Mouse (Mus musculus) forebrain, embryonic 14.5 days (tissue): ENCODE data around the gene Alpl. TPM values are rescaled to one million over a fixed set of nuclear protein-coding genes. Genes with fewer than 3 reads are reported as not detected.
A peak's percentile ranks its signal among the peaks of the same experiment; 100 is the strongest.

Experiments
- ATAC-seq: fragments of 200-750 bp; cut with Nextera tagmentation; 2 replicates; pipeline ENCODE4 v1.8.0; 2017; ENCODE audit warnings: mild to moderate bottlenecking, moderate library complexity
- DNase-seq: peaks from one replicate; pipeline ENCODE4 v3.0.0-alpha.2; 2015; ENCODE audit warnings: low spot score
- H3K27ac ChIP-seq: fragments of 300-500 bp; sonication (generic); 2 replicates; pipeline ENCODE4 v1.5.1; 2014; ENCODE audit warnings: low read depth, mild to moderate bottlenecking, control low read depth, low read length, moderate library complexity
- H3K27me3 ChIP-seq: fragments of 300-500 bp; sonication (generic); replicated peaks from 2 replicates; pipeline ENCODE4 v1.6.1; 2014; ENCODE audit warnings: low read length, control low read depth, mixed read lengths; ENCODE audit not compliant: control insufficient read depth, insufficient read depth
- H3K36me3 ChIP-seq: fragments of 300-500 bp; sonication (generic); 2 replicates; pipeline ENCODE4 v1.6.1; 2014; ENCODE audit warnings: low read length, control low read depth; ENCODE audit not compliant: control insufficient read depth, insufficient read depth
- H3K4me1 ChIP-seq: fragments of 300-500 bp; sonication (generic); 2 replicates; pipeline ENCODE4 v1.6.1; 2014; ENCODE audit warnings: antibody characterized with exemption, low read length, control low read depth; ENCODE audit not compliant: control insufficient read depth, insufficient read depth
- H3K4me2 ChIP-seq: fragments of 300-500 bp; sonication (generic); 2 replicates; pipeline ENCODE4 v1.6.1; 2014; ENCODE audit warnings: mild to moderate bottlenecking, control low read depth, low read length
- H3K4me3 ChIP-seq: fragments of 300-500 bp; sonication (generic); 2 replicates; pipeline ENCODE4 v1.5.1; 2014; ENCODE audit warnings: low read depth, low read length, control low read depth
- H3K9ac ChIP-seq: fragments of 300-500 bp; sonication (generic); 2 replicates; pipeline ENCODE4 v1.6.1; 2014; ENCODE audit warnings: mild to moderate bottlenecking, low read length, control low read depth, moderate library complexity
- H3K9me3 ChIP-seq: fragments of 300-500 bp; sonication (generic); replicated peaks from 2 replicates; pipeline ENCODE4 v1.6.1; 2016; ENCODE audit warnings: low read length, control low read depth, mixed read lengths; ENCODE audit not compliant: control insufficient read depth
- WGBS: fragments of 180-500 bp; shearing (Covaris S2); extraction: QIAGEN DNeasy Blood & Tissue Kit; methylation state at CpG from one replicate; pipeline ENCODE4 v1.1.7; 2014; 5-methylcytosine and 5-hydroxymethylcytosine counted together
- polyA plus RNA-seq: library from polyadenylated mRNA; unstranded; fragments of >200 nt; fragmentation: Nextera tagmentation; extraction: Ambion mirVana; gene quantifications from 2 replicates; pipeline ENCODE4 v1.2.1, GENCODE M21; 2014

Gene Alpl
- polyA plus RNA-seq, 1 experiment from 2014 or later: 7.7 TPM

DNA sequence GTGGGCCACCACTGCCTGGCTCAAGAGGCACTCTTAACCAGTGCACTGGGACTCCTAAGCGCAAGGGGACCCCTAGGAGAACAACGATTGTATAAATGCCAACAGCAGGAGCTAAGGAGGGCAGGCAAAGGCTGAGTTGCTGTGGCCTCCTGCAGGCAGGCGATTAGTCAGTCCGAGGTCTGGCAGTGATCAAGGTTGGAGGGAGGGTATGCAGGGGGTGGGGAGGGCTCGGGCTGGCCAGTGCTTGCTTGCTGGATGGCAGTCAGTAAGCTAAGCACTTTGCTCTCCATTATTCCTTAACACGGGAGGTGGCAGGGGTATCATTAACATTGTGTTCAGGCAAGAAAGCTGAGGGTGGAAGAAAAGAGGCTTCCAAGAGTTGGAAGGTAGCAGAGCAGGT lies 34.2 kb upstream of the Alpl start:
- WGBS: 17% methylated on average over 6 of the region's 6 CpGs
- ATAC-seq: no peak

DNA sequence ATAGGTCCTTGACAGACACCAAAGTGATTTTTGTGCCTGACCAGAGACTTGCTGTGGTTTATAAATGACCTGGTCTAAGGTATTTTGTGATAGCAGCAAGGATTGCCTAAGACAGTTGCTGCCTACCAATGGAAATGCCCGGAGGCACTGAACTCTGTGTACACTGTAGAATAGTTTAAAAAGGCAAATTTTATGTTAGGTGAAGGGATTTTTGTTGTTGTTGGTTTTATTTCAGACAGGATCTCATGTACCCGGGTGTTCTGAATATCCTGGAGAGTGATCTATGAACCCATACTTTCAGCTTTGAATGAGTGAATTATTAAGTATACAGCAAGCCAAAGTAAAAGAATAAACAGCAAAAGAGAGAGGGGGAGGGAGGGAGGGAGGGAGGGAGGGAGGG lies 28.7 kb upstream of the Alpl start:
- DNase-seq (no peak), ATAC-seq (no peak)
- H3K4me2 ChIP-seq: no peak overlapping the region
- H3K4me3 ChIP-seq: no peak overlapping the region
- no peaks in the 10 kb centered on the region for H3K27me3 ChIP-seq
- H3K27ac ChIP-seq: no peak overlapping the region
- H3K4me1 ChIP-seq: no peaks in the 10 kb centered on the region
- 87% methylated on average over 2 of the region's 2 CpGs for WGBS
- no peak overlapping the region for H3K9ac ChIP-seq
- no peaks in the 10 kb centered on the region for H3K9me3 ChIP-seq
- H3K36me3 ChIP-seq: no peaks in the 10 kb centered on the region

More for the DNA sequence above, 34.2 kb upstream of the Alpl start:
- H3K9ac ChIP-seq: no peak overlapping the region
- H3K4me3 ChIP-seq: no peak overlapping the region
- no peaks in the 10 kb centered on the region for H3K9me3 ChIP-seq
- H3K4me1 ChIP-seq: no peaks in the 10 kb centered on the region
- H3K27ac ChIP-seq: no peak overlapping the region
- no peak for DNase-seq
- no peaks in the 10 kb centered on the region for H3K27me3 ChIP-seq
- no peak overlapping the region for H3K4me2 ChIP-seq
- no peaks in the 10 kb centered on the region for H3K36me3 ChIP-seq

DNA sequence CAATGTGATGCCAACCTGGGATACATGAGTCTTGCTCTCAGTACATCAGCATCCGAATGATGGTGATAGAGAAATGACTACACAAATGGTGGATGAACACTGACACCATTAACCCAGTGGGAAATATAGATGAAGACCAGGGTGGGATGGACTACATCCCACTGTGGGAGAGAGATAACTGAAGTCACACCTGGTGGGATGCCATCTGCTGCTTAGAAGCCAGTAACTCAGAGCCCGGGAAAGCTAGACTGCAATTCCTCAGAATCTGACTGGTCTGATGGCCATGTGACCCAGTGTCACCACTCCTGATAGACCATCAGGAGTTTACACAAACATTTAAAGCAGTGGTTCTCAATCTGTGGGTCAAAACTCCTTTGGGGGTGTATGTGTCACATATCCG lies 27.4 kb upstream of the Alpl start:
- Histone ChIP-seq H3K27me3 (no peaks in the 10 kb centered on the region), H3K9me3 (no peaks in the 10 kb centered on the region), H3K9ac (no peak overlapping the region), H3K4me3 (no peak overlapping the region), H3K4me2 (no peak overlapping the region), H3K27ac (no peak overlapping the region), H3K36me3 (no peaks in the 10 kb centered on the region), H3K4me1 (no peaks in the 10 kb centered on the region; the same call in 1 of the 2 replicates)
- ATAC-seq (no peak), DNase-seq (no peak)
- WGBS: 90% methylated on average over 3 of the region's 3 CpGs

DNA sequence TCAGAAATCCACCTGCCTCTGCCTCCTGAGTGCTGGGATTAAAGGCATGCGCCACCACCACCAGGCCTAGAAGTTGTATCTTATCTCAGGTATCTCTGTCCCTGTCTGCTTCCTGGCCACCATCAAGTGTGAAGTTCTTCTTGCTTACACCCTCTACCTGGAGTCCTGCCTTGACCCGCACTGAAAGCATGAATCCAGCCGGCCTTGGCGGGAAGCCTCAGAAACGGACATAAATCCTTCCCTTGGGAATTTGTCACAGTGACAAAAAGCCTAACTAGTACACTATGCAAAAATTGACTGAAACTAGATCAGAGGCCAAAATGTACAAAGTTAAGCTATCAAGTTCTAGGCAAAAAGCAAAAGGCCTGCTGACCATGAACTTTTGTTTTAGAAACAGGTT lies 26.4 kb upstream of the Alpl start:
- H3K9me3 ChIP-seq: no peaks in the 10 kb centered on the region
- no peaks in the 10 kb centered on the region for H3K27me3 ChIP-seq
- WGBS: 92% methylated on average over 5 of the region's 5 CpGs
- no peaks in the 10 kb centered on the region for H3K36me3 ChIP-seq
- H3K27ac ChIP-seq: no peak overlapping the region
- H3K4me1 ChIP-seq: no peaks in the 10 kb centered on the region; the same call in 1 of the 2 replicates
- no peak overlapping the region for H3K4me2 ChIP-seq
- no peak for ATAC-seq
- no peak overlapping the region for H3K9ac ChIP-seq
- no peak overlapping the region for H3K4me3 ChIP-seq
- DNase-seq: no peak

DNA sequence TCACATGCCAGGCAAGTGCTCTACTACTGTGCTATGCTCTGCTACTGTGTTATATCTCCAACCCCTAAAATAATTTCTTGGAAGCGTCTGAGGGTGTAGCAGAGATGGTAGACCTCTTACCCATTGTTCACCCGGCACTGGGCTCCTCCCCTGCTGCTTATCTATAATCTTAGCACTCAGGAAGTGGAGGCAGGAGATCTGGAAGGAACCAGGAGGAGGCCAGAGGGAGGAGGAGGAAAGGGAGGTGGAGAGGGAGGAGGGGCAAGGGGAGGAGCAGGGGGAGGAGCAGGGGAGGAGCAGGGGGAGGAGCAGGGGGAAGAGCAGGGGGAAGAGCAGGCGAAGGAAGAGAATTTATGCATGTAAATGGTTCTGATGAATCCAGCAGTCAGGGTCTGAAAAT lies 24.5 kb upstream of the Alpl start:
- Histone ChIP-seq H3K4me3 (no peak overlapping the region), H3K4me1 (no peaks in the 10 kb centered on the region; the same call in 1 of the 2 replicates), H3K27ac (no peak overlapping the region), H3K27me3 (no peaks in the 10 kb centered on the region), H3K4me2 (no peak overlapping the region), H3K36me3 (no peaks in the 10 kb centered on the region), H3K9me3 (no peaks in the 10 kb centered on the region), H3K9ac (no peak overlapping the region)
- 48% methylated on average over 3 of the region's 3 CpGs for WGBS
- no peak for ATAC-seq
- DNase-seq: no peak

DNA sequence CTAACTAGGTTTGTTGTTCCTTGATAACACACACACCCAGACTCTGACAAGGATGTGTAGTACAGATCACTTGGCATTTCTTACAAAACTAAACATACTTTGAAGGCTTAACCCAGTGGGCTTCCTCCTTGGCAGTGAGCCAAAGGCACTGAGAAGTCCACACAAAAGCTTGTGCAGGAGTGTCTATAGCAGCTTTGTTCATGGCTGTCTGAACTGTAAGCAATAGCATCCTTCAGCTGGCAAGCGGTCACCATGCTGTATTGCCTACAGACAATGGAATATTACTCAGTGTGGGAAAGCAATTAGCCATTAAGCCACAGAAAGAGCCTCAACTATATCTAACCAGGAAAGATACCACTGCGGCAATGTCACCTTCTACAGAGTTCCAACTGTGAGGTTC lies 23.3 kb upstream of the Alpl start:
- no peaks in the 10 kb centered on the region for H3K36me3 ChIP-seq
- H3K4me1 ChIP-seq: no peaks in the 10 kb centered on the region; the same call in 1 of the 2 replicates
- H3K4me2 ChIP-seq: no peak overlapping the region
- ATAC-seq (peak; percentile 34; the same call in 1 of the 2 replicates), DNase-seq (peak; percentile 67)
- no peaks in the 10 kb centered on the region for H3K9me3 ChIP-seq
- WGBS: 25% methylated on average over 2 of the region's 2 CpGs
- no peaks in the 10 kb centered on the region for H3K27me3 ChIP-seq
- H3K9ac ChIP-seq: no peak overlapping the region
- H3K4me3 ChIP-seq: no peak overlapping the region
- no peak overlapping the region for H3K27ac ChIP-seq

DNA sequence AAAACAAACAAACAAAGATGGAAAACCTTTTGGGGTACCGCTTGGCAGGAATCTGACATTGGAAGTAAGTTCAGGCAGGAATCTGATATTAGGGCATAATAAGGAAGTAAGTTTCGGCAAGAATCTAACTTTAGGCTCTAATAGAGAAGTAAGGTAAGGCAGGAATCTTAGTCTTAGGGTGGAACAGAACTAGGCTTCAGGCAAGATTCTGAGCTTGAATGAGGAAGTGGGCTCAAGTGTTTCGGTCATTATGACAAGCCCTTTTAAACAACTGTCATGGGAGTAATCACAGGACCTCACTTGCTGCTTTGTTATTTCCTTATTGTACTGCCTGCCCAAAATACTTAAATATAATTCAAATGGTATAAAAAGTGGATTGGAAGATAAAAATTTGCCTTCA lies 22.2 kb upstream of the Alpl start:
- Histone ChIP-seq H3K4me1 (no peaks in the 10 kb centered on the region; the same call in 1 of the 2 replicates), H3K4me3 (no peak overlapping the region), H3K4me2 (no peak overlapping the region), H3K9ac (no peak overlapping the region), H3K9me3 (no peaks in the 10 kb centered on the region), H3K27me3 (no peaks in the 10 kb centered on the region), H3K27ac (no peak overlapping the region), H3K36me3 (no peaks in the 10 kb centered on the region)
- DNase-seq: no peak
- WGBS: 92% methylated on average over 3 of the region's 3 CpGs
- ATAC-seq: no peak

DNA sequence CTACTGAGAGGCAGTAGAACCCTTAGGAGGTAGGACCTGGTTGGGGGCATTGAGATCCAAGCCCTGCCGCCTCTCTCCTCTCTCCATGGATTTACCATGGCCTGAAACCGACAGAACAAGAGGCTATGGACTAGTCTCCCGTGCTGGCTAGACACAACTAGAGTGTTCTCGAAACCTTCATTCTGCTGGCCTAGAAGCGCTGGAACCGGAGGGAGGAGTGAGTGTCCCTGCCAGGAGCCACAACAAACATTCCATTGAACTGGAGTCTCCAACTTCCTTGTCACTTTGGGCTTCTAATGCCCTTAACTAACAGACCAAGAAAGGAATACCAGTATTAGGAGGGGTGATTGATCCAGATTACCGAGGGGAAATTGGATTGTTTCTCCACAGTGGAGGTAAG lies 20.0 kb upstream of the Alpl start:
- ATAC-seq (no peak), DNase-seq (no peak)
- Histone ChIP-seq H3K4me2 (no peak overlapping the region), H3K9me3 (no peaks in the 10 kb centered on the region), H3K27me3 (no peaks in the 10 kb centered on the region), H3K27ac (no peak overlapping the region), H3K36me3 (no peaks in the 10 kb centered on the region), H3K9ac (no peak overlapping the region), H3K4me1 (no peaks in the 10 kb centered on the region; the same call in 1 of the 2 replicates), H3K4me3 (no peak overlapping the region)
- 82% methylated on average over 7 of the region's 7 CpGs for WGBS

DNA sequence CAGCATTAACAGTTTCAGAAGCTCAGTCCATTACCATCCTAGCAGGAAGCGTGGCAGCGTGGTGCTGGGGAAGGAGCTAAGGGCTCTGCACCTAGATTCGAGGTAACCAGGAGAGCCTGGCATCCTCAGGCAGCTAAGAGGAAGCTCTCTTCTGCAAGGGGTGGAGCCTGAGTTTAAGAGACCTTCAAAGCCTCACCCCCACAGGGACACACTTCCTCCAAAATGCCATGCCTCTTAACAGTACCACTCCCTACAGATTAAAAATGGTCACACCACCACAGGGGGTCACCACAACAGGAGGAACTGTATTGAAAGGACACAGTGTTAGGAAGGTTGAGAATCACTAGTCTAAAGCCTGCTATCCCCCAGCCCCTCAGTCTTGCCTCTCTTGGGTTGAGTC lies 19.3 kb upstream of the Alpl start:
- DNase-seq (no peak), ATAC-seq (no peak)
- Histone ChIP-seq H3K27ac (no peak overlapping the region), H3K9ac (no peak overlapping the region), H3K4me2 (no peak overlapping the region), H3K27me3 (no peaks in the 10 kb centered on the region), H3K9me3 (no peaks in the 10 kb centered on the region), H3K4me3 (no peak overlapping the region), H3K36me3 (no peaks in the 10 kb centered on the region), H3K4me1 (no peaks in the 10 kb centered on the region; the same call in 1 of the 2 replicates)
- WGBS: 82% methylated on average over 3 of the region's 3 CpGs
